Mouse (Mus musculus) brain, embryonic 14.5 days (tissue): ENCODE measurements around the gene Rgcc.

Experiments
- CTCF ChIP-seq: fragments of 200-500 bp; IDR thresholded peaks from 2 replicates; pipeline ENCODE4 v1.5.1; 2012; ENCODE audit warnings: inconsistent platforms, mild to moderate bottlenecking, moderate library complexity, borderline replicate concordance; ENCODE audit not compliant: insufficient read depth, insufficient read length; ENCODE audit errors: extremely low read depth
- POLR2A ChIP-seq: fragments of 200-500 bp; IDR thresholded peaks from 2 replicates; pipeline ENCODE4 v1.6.1; 2012; ENCODE audit warnings: mild to moderate bottlenecking, inconsistent platforms, borderline replicate concordance; ENCODE audit not compliant: poor library complexity, insufficient read depth, insufficient read length, severe bottlenecking; ENCODE audit errors: extremely low read depth

DNA sequence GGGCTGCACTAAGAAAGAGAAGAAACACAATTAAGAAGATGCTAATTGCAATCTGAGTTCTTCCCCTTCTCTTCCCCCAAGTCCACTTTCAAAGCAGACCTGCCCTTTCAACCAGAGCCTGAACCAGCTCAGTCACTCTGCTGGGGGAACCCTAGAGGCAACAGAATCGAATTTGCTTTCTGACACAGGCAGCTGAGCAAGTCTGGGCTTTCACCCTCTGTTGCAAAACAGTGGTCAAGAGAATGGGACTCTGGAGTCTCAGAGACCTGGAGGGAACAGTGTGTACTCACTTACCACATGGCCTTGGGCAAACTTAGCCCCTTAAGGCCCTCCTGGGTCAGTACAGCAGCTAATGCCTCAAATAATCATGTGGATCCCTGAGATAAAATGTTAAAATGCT is 34.1 kb downstream of the Rgcc start:
- TF ChIP-seq CTCF (no peak), POLR2A (no peak)
